Mouse (Mus musculus) lung, embryonic 15.5 days (tissue): ENCODE measurements around the gene Fam213a. TPM values are rescaled to one million over a fixed set of nuclear protein-coding genes. Genes with fewer than 3 reads are reported as not detected.

Experiments used
- ATAC-seq: fragments of 200-750 bp; cut with Nextera tagmentation; 2 replicates; pipeline ENCODE4 v1.8.0; 2017; ENCODE audit warnings: moderate number of reproducible peaks, borderline replicate concordance; ENCODE audit not compliant: low FRiP score, low TSS enrichment; ENCODE audit errors: extremely low read depth
- H3K27ac ChIP-seq: fragments of 300-500 bp; sonication (generic); 2 replicates; pipeline ENCODE4 v1.5.1; 2015; ENCODE audit warnings: moderate library complexity, mild to moderate bottlenecking, inconsistent platforms
- H3K27me3 ChIP-seq: fragments of 300-500 bp; sonication (generic); 2 replicates; pipeline ENCODE4 v1.6.1; 2015; ENCODE audit warnings: inconsistent platforms
- H3K36me3 ChIP-seq: fragments of 300-500 bp; sonication (generic); 2 replicates; pipeline ENCODE4 v1.6.1; 2015; ENCODE audit warnings: inconsistent platforms
- H3K4me1 ChIP-seq: fragments of 300-500 bp; sonication (generic); 2 replicates; pipeline ENCODE4 v1.6.1; 2015; ENCODE audit warnings: inconsistent platforms
- H3K4me2 ChIP-seq: fragments of 300-500 bp; sonication (generic); 2 replicates; pipeline ENCODE4 v1.6.1; 2015; ENCODE audit warnings: inconsistent platforms, mild to moderate bottlenecking, moderate library complexity
- H3K4me3 ChIP-seq: fragments of 300-500 bp; sonication (generic); 2 replicates; pipeline ENCODE4 v1.5.1; 2015; ENCODE audit warnings: mild to moderate bottlenecking, inconsistent platforms
- H3K9ac ChIP-seq: fragments of 300-500 bp; sonication (generic); 2 replicates; pipeline ENCODE4 v1.6.1; 2015; ENCODE audit warnings: inconsistent platforms
- H3K9me3 ChIP-seq: fragments of 300-500 bp; sonication (generic); 2 replicates; pipeline ENCODE4 v1.6.1; 2016; ENCODE audit warnings: inconsistent platforms
- WGBS: fragments of 180-500 bp; shearing (Covaris S2); methylation state at CpG from one replicate; pipeline ENCODE4 v1.1.7; 2015; 5-methylcytosine and 5-hydroxymethylcytosine counted together
- polyA plus RNA-seq: library from polyadenylated mRNA; unstranded; fragments of >200 nt; fragmentation: Nextera tagmentation; extraction: Ambion mirVana; gene quantifications from 2 replicates; pipeline ENCODE4 v1.2.1, GENCODE M21; 2015

Gene Fam213a
- polyA plus RNA-seq, 1 experiment from 2014 or later: 147 TPM

DNA sequence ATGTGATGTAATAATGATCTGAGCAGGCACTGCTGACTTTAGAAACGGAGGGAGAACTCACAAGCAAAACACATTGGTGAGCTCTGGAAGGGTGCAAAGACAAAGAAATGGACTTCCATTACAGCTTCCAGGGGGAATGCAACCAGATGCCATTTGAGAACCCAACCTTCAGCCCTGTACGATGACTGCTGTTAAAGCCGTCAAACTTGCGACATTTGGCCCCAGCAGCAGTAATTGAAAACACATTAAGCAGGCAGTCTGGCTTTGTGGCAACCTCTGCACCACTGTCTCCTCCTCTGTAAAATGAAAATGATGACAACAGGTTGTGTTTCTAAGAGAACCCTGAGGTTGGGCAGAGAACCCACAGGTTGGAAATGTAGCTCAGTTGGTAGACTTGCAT lies 12.8 kb downstream of the Fam213a start:
- no peak overlapping the region for H3K9ac ChIP-seq
- no peaks in the 10 kb centered on the region for H3K9me3 ChIP-seq
- H3K27me3 ChIP-seq: no peaks in the 10 kb centered on the region
- H3K4me2 ChIP-seq: no peak overlapping the region
- WGBS: 71% methylated on average over 4 of the region's 4 CpGs
- no peak overlapping the region for H3K27ac ChIP-seq
- peaks cover 17% of the 10 kb centered on the region; the same call in 1 of the 2 replicates for H3K36me3 ChIP-seq
- H3K4me3 ChIP-seq: no peak overlapping the region
- peaks cover 28% of the 10 kb centered on the region for H3K4me1 ChIP-seq
- no peak for ATAC-seq

DNA sequence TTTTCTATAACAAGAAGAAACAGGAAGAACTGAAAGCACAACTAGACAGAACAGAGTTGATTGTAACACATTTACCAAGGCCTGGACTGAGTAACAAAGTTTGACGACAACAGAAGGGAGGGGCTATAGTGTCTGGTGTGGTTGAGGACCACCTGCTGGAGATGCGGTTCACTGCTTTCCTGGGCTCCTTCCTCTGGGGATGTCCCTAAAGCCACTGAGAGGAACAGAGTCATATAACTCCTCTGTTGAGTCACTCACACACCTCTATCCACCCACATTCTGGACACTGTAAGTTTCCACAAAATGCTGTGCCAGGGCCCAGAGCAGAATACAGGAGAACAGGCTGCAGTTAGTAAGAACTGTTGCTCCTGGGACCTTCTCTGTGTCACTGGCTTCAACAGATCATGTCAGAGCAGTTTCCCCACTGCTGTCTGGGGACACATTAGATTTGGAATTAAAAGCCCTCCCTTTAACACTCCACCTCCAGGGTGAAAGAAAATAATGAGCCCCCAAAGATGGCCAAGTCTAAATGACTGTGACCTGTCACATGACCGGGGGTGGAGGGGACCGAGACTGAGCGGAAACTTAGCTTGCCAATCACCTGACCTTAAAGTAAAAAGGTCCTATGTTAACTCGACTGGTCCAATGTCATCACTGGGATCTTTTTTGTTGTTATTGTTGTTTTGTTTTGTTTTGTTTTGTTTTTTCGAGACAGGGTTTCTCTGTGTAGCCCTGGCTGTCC lies 13.5 kb downstream of the Fam213a start:
- no peak overlapping the region for H3K27ac ChIP-seq
- 85% methylated on average over 7 of the region's 7 CpGs for WGBS
- H3K27me3 ChIP-seq: no peaks in the 10 kb centered on the region
- no peak overlapping the region for H3K4me2 ChIP-seq
- no peaks in the 10 kb centered on the region for H3K9me3 ChIP-seq
- no peak for ATAC-seq
- peaks cover 17% of the 10 kb centered on the region; the same call in 1 of the 2 replicates for H3K36me3 ChIP-seq
- H3K9ac ChIP-seq: no peak overlapping the region
- H3K4me3 ChIP-seq: no peak overlapping the region
- peaks cover 21% of the 10 kb centered on the region for H3K4me1 ChIP-seq

GRCm38 (mm10) chr14:40996171-40996570 lies 17.4 kb downstream of the Fam213a start:
- no peak overlapping the region for H3K9ac ChIP-seq
- no peaks in the 10 kb centered on the region for H3K27me3 ChIP-seq
- H3K36me3 ChIP-seq: peaks cover 23% of the 10 kb centered on the region; the same call in 1 of the 2 replicates
- no peak overlapping the region for H3K4me3 ChIP-seq
- H3K4me2 ChIP-seq: no peak overlapping the region
- ATAC-seq: no peak
- H3K4me1 ChIP-seq: peaks cover 6% of the 10 kb centered on the region
- no peak overlapping the region for H3K27ac ChIP-seq
- H3K9me3 ChIP-seq: no peaks in the 10 kb centered on the region
- WGBS: 74% methylated on average over 3 of the region's 3 CpGs

GRCm38 (mm10) chr14:40992464-40992863 lies 21.1 kb downstream of the Fam213a start:
- H3K4me2 ChIP-seq: no peak overlapping the region
- H3K9me3 ChIP-seq: no peaks in the 10 kb centered on the region
- H3K36me3 ChIP-seq: 0 out of 2 replicates have a peak, but pooled peaks cover 9% of the 10 kb centered on the region
- H3K27me3 ChIP-seq: no peaks in the 10 kb centered on the region
- H3K9ac ChIP-seq: no peak overlapping the region
- H3K4me1 ChIP-seq: peaks cover 6% of the 10 kb centered on the region
- H3K27ac ChIP-seq: peak overlapping the region; percentile 48
- H3K4me3 ChIP-seq: no peak overlapping the region
- WGBS: 25% methylated on average over 6 of the region's 6 CpGs
- peak; percentile 44; the same call in 1 of the 2 replicates for ATAC-seq

DNA sequence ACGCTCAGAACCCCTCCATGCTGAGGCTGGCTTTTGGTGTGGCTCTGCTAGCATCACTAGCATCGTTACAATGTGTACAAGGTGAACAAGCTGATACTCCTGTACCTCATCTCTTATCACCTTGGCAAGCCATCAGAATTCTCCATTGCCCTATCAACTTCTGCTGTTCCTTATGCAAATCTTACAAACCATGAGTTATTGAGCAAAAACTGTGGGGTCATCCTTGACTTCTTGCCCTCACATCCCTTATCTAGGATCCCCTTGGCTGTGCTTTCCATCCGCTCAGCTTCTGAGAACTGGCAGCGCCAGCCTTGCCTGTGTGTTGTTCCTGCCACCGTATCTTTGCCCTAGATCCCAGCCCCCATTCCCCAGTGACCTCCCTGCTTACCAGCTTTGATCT lies 24.8 kb downstream of the Fam213a start:
- H3K27me3 ChIP-seq: no peaks in the 10 kb centered on the region
- WGBS: 70% methylated on average over 5 of the region's 5 CpGs
- no peaks in the 10 kb centered on the region for H3K36me3 ChIP-seq
- H3K27ac ChIP-seq: no peak overlapping the region
- H3K9ac ChIP-seq: no peak overlapping the region
- H3K9me3 ChIP-seq: no peaks in the 10 kb centered on the region
- H3K4me1 ChIP-seq: peaks cover 6% of the 10 kb centered on the region; the same call in 1 of the 2 replicates
- H3K4me2 ChIP-seq: no peak overlapping the region
- ATAC-seq: no peak
- H3K4me3 ChIP-seq: no peak overlapping the region

- no peaks in the 10 kb centered on the region for H3K9me3 ChIP-seq
- ATAC-seq: peak; percentile 69; the same call in 1 of the 2 replicates
- no peak overlapping the region for H3K27ac ChIP-seq
- H3K9ac ChIP-seq: no peak overlapping the region
- H3K4me1 ChIP-seq: no peaks in the 10 kb centered on the region
- no peaks in the 10 kb centered on the region for H3K27me3 ChIP-seq
- H3K4me3 ChIP-seq: no peak overlapping the region
- no peak overlapping the region for H3K4me2 ChIP-seq
- WGBS: 35% methylated on average over 2 of the region's 2 CpGs
- no peaks in the 10 kb centered on the region for H3K36me3 ChIP-seq
Observed at GRCm38 (mm10) chr14:40987184-40987583, 26.4 kb downstream of the Fam213a start.

DNA sequence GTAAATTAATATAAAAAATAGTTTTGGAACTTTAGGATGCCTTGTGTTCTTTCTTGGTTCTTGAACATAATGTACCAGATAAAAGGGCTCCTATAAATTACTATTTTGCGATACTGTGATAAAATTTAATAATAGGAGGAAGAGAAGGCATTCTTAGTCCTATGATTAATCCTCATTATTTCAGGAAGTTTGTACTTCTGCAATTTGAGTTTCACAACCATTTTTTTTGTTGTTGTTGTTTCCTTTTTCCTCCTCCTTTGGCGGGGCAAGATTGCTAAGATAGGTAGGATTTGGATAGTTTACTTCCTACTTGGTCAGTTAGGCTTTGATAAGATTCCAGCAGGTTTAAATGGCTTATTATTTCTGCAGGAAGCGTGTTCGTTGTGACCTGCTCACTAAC lies 28.0 kb downstream of the Fam213a start:
- Histone ChIP-seq H3K27me3 (no peaks in the 10 kb centered on the region), H3K9ac (no peak overlapping the region), H3K4me3 (no peak overlapping the region), H3K9me3 (no peaks in the 10 kb centered on the region), H3K27ac (no peak overlapping the region), H3K4me1 (no peaks in the 10 kb centered on the region), H3K36me3 (no peaks in the 10 kb centered on the region), H3K4me2 (no peak overlapping the region)
- 77% methylated on average over 4 of the region's 4 CpGs for WGBS
- ATAC-seq: no peak

GRCm38 (mm10) chr14:40979723-40980122 lies 33.9 kb downstream of the Fam213a start:
- ATAC-seq: no peak; the same call in 1 of the 2 replicates
- Histone ChIP-seq H3K4me1 (peaks cover 8% of the 10 kb centered on the region), H3K4me3 (no peak overlapping the region), H3K9ac (no peak overlapping the region), H3K9me3 (no peaks in the 10 kb centered on the region), H3K36me3 (no peaks in the 10 kb centered on the region), H3K27me3 (no peaks in the 10 kb centered on the region), H3K27ac (peak overlapping the region; percentile 12; the same call in 1 of the 2 replicates), H3K4me2 (no peak overlapping the region)
- WGBS: 44% methylated on average over 1 of the region's 1 CpGs

DNA sequence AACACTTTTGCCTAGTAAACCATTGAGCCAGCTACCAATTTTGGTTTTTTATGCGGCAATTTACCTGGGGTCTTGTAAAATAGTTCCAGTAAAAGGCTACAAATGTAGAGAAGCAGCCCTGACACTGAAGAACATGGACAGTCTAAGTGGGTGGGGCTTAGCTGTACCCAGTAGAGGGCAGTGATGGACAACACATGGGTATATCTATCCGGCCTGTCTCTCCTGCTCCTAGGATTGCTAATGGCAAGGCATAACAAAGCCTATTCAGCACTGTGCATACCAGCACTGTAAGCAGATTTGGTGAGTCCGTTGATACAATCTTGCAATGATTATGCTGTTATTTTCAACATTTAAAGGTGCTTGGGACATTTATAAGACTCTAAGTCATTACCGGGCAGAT lies 34.6 kb downstream of the Fam213a start:
- H3K4me1 ChIP-seq: peaks cover 8% of the 10 kb centered on the region
- no peak overlapping the region for H3K4me3 ChIP-seq
- H3K9ac ChIP-seq: no peak overlapping the region
- H3K36me3 ChIP-seq: no peaks in the 10 kb centered on the region
- no peak overlapping the region for H3K4me2 ChIP-seq
- H3K27me3 ChIP-seq: no peaks in the 10 kb centered on the region
- ATAC-seq: peak; percentile 94
- 43% methylated on average over 4 of the region's 4 CpGs for WGBS
- no peaks in the 10 kb centered on the region for H3K9me3 ChIP-seq
- no peak overlapping the region for H3K27ac ChIP-seq

DNA sequence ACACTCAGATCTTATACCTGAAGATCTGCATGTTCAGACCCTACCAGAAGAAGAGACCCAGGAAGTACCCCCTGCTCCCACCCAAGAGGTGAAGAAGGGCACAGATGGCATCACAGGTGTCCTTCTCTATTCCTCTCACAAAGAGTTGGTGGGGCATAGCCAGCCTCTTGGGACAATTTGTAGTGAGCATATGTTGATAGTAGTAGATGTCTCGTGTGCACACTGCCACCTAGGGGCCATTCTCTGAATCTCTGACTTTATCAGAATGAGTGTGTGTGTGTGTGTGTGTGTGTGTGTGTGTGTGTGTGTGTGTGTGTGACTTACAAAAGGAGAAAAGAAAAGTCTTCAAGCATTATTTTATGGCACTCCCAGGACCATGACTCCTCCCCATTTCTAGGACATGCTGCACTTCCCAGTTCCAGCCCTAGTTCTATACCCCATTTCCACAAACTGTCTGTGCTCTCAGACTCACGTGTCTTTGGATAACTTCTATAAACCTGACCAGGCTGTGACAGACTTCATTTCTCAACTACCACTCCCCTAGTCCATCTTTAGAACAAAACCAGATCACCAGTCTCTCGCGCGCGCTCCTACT lies 38.4 kb downstream of the Fam213a start:
- Histone ChIP-seq H3K9me3 (no peaks in the 10 kb centered on the region), H3K36me3 (no peaks in the 10 kb centered on the region), H3K27ac (no peak overlapping the region), H3K27me3 (no peaks in the 10 kb centered on the region), H3K9ac (no peak overlapping the region), H3K4me3 (no peak overlapping the region), H3K4me2 (no peak overlapping the region), H3K4me1 (peaks cover 10% of the 10 kb centered on the region)
- WGBS: 73% methylated on average over 6 of the region's 6 CpGs
- peak; percentile 29; the same call in 1 of the 2 replicates for ATAC-seq

- peak overlapping the region; percentile 75 for H3K4me2 ChIP-seq
- no peak overlapping the region for H3K9ac ChIP-seq
- H3K27ac ChIP-seq: 0 out of 2 replicates have a peak overlapping the region, but pooled peaks have one; percentile 26
- ATAC-seq: no peak
- H3K9me3 ChIP-seq: no peaks in the 10 kb centered on the region
- WGBS: 75% methylated on average over 2 of the region's 2 CpGs
- no peaks in the 10 kb centered on the region for H3K36me3 ChIP-seq
- no peaks in the 10 kb centered on the region for H3K27me3 ChIP-seq
- peak overlapping the region; percentile 72; the same call in 1 of the 2 replicates for H3K4me3 ChIP-seq
- H3K4me1 ChIP-seq: peaks cover 36% of the 10 kb centered on the region
Observed at GRCm38 (mm10) chr14:40968051-40968450, 45.5 kb downstream of the Fam213a start.

DNA sequence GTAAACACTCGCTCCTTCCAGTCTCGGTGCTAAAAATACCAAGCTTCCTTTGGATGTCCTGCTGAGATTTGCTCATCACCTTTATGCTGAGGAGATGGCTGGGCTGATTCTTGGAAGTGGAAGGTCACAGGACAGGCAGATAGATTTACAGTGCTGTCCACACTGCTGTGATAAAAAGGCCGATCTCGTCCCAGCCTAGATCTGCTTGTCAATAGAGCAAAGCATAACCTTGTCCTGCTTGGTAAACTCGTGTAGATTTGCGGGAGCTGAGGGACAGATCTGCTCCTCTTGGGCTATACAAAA lies 46.0 kb downstream of the Fam213a start:
- Histone ChIP-seq H3K36me3 (no peaks in the 10 kb centered on the region), H3K9ac (peak overlapping the region; percentile 49), H3K27me3 (no peaks in the 10 kb centered on the region), H3K4me3 (peak overlapping the region; percentile 72), H3K9me3 (no peaks in the 10 kb centered on the region), H3K4me1 (peaks cover 41% of the 10 kb centered on the region), H3K27ac (peak overlapping the region; percentile 89), H3K4me2 (peak overlapping the region; percentile 75)
- WGBS: 4% methylated on average over 6 of the region's 6 CpGs
- no peak for ATAC-seq
